Mouse (Mus musculus): ENCODE measurements at regions not wholly inside any gene's neighbourhood (a gene's known extent, or its start where the extent isn't known, plus 50 kb on each side); places are given as distances from the start of the nearest gene placed in this dataset.

DNA sequence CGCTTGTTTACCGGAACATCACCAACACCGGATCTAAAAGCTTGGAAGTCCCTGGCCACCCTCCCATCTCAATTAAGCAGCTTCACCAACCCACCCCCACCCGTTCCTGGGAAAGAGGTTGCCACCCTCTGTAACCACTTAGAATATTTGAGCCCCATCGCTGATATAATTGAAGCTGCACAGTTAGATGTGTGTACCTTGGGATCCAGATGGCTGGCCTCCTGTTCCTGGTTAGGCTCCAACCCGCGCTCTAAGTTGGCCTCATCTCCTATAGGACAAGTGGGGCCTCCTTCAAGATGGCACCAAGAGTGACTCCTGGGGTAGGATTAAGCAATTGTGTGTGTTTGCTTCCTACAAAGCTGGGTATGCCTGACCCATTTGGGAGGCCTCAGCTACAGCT, 61.6 kb upstream of the Hdhd5 start:
- no peak for TF ChIP-seq POLR2A (IDR thresholded peaks at IDR 0.05; ENCODE audit: low read depth, low read length)
- TF ChIP-seq USF1 (IDR thresholded peaks at IDR 0.05; ENCODE audit: low read depth, low read length) = no peak
- no peak for TF ChIP-seq ZNF384 (IDR thresholded peaks at IDR 0.05; ENCODE audit: low read depth, low read length)
- no peak for TF ChIP-seq CHD2 (IDR thresholded peaks at IDR 0.05; ENCODE audit: low read length)
- no peak for TF ChIP-seq NELFE (IDR thresholded peaks at IDR 0.05; ENCODE audit: low read depth, low read length)
- no peak for TF ChIP-seq CTCF (conservative IDR thresholded peaks at IDR 0.05 in 1 of 2, IDR thresholded peaks at IDR 0.05 in 1 of 2; ENCODE audit: low read depth in 2 of 2, low read length in 2 of 2)
- TF ChIP-seq HCFC1 (IDR thresholded peaks at IDR 0.05; ENCODE audit: low read depth, low read length) = no peak
- TF ChIP-seq MAFK (IDR thresholded peaks at IDR 0.05; ENCODE audit: insufficient replicate concordance, low read length) = no peak
- no peak for TF ChIP-seq TBP (conservative IDR thresholded peaks at IDR 0.05; ENCODE audit: low read depth, low read length)
- no peak for TF ChIP-seq RAD21 (IDR thresholded peaks at IDR 0.05; ENCODE audit: low read depth, low read length)
- TF ChIP-seq IRF4 (IDR thresholded peaks at IDR 0.05; ENCODE audit: low read depth, low read length) = no peak
- TF ChIP-seq NRF1 (IDR thresholded peaks at IDR 0.05; ENCODE audit: low read depth, low read length) = no peak
- no peak for TF ChIP-seq POLR2AphosphoS2 (IDR thresholded peaks at IDR 0.05; ENCODE audit: low read depth, low read length)
- no peak for TF ChIP-seq TCF12 (IDR thresholded peaks at IDR 0.05; ENCODE audit: low read depth, low read length)

All from CH12.LX (cell line).